Mouse (Mus musculus) G1E-ER4 (cell line): ENCODE data around the gene Jade1. TPM values are rescaled to one million over a fixed set of nuclear protein-coding genes. Genes with fewer than 3 reads are reported as not detected.

Experiments
- GATA1 ChIP-seq: IDR thresholded peaks from one replicate; pipeline ENCODE4 v1.8.0; 2012; ENCODE audit warnings: low read length, inconsistent platforms
- polyA plus RNA-seq: library from polyadenylated mRNA; stranded (reverse); fragments of >175 nt; gene quantifications from 2 replicates; pipeline ENCODE4 v1.2.3, GENCODE M21; 2012

The Jade1 gene
- polyA plus RNA-seq, 1 experiment, result 95.2 TPM

DNA sequence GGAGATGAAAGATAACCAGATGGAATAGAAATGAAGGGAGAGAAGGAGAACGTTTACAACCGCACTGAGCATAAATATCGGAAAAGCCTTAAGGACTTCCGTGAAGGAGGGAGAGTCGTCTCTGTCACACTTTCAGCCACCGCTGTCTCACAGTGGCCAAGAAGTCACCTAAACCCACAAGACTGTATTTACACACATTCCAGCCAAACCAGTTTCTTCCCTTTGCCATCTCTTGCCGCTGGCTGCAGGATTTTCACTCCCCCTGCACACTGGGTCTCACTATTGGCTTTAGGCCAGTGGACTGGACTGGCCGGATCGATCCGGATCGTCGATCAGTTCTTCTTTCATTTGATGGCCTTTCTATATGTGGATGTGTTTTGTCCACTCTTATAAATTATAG lies 23.4 kb upstream of the Jade1 start:
- TF ChIP-seq GATA1, result no peak

DNA sequence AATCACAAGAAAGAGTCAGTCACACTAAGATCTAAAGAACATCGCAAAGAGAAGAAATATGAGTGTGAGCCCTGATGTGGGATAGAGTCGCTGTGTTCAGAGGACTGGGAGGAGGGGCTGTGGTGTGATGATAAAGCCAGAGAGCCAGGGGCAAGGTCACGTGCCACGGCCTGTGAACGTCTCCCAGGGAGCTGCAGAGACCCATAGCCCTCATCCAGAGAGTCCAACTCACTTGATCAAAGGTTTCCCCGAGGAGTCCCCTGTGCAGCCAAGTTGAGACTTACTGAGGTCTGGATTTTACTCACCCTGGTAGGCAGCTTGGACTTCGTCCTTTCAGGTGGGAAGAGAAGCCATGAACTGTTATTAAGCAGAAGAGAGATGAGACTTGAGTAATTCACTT lies 21.9 kb upstream of the Jade1 start:
- TF ChIP-seq GATA1, result no peak

DNA sequence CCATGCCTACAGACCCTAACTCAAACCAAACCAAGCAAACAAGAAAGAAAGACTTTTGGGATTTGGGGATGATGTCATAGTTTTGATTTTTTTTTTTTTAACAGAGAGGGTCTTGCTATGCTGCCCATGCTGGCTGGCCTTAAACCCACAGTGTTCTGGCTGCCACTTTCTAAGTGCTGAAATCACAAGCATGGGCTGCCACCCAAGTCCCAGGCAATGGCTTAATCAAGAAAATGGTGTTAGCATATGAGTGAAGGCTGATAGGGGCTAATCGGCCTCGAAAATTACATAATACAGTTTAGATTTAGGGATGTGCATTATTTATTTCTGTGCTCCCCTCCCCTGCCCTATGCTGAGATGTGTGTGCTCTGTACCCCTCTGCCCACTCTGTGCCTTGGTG lies 17.6 kb upstream of the Jade1 start:
- no peak for TF ChIP-seq GATA1

GRCm38 (mm10) chr3:41541313-41541712 lies 14.2 kb upstream of the Jade1 start:
- no peak for TF ChIP-seq GATA1

GRCm38 (mm10) chr3:41544451-41544850 lies 11.1 kb upstream of the Jade1 start:
- no peak for TF ChIP-seq GATA1

DNA sequence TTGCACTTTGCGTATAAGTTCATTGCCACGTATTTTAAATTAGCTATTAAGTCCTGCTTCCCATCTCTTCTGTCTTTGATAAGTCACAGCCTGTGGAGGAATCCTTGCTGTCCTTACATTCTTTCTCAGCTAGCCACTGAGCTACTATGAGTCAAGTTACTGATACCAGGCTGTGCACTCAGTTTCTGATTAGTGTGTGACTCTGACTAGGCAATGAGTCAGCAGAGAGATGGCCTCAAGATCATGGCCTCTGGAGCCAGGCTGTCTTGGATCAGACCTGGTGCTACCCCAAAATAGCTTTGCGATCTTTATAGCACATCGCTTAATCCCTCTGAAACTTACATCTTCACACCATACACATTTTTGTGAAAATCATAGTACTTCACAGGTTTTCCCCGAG lies 8.2 kb upstream of the Jade1 start:
- TF ChIP-seq GATA1, result peak; percentile 12

- TF ChIP-seq GATA1, result no peak
Observed at GRCm38 (mm10) chr3:41548238-41548637, 7.3 kb upstream of the Jade1 start.

- no peak for TF ChIP-seq GATA1
Observed at GRCm38 (mm10) chr3:41551671-41552070, 3.9 kb upstream of the Jade1 start.

- TF ChIP-seq GATA1, result peak; percentile 51
Observed at GRCm38 (mm10) chr3:41552777-41553548, 2.6 kb upstream of the Jade1 start.

DNA sequence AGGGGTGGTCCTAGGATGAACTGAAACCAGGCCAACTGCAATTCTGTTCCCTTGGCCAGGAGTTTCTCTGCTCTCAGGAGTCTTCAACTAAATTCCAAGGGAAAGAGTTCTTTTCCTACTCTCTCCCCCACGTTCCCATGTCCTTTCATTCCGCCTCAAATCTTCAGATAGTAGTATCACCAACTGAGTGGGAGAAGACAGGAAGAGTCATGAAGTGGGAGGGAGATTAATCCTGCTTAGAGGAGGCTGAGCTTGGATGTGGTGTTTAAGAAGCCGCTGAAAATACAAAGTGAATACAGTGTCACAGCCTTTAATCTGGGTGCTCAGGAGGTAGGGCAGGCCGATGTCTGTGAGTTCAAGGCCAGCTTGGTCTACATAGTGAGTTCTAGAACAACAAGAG lies 1.9 kb upstream of the Jade1 start:
- TF ChIP-seq GATA1, result no peak

DNA sequence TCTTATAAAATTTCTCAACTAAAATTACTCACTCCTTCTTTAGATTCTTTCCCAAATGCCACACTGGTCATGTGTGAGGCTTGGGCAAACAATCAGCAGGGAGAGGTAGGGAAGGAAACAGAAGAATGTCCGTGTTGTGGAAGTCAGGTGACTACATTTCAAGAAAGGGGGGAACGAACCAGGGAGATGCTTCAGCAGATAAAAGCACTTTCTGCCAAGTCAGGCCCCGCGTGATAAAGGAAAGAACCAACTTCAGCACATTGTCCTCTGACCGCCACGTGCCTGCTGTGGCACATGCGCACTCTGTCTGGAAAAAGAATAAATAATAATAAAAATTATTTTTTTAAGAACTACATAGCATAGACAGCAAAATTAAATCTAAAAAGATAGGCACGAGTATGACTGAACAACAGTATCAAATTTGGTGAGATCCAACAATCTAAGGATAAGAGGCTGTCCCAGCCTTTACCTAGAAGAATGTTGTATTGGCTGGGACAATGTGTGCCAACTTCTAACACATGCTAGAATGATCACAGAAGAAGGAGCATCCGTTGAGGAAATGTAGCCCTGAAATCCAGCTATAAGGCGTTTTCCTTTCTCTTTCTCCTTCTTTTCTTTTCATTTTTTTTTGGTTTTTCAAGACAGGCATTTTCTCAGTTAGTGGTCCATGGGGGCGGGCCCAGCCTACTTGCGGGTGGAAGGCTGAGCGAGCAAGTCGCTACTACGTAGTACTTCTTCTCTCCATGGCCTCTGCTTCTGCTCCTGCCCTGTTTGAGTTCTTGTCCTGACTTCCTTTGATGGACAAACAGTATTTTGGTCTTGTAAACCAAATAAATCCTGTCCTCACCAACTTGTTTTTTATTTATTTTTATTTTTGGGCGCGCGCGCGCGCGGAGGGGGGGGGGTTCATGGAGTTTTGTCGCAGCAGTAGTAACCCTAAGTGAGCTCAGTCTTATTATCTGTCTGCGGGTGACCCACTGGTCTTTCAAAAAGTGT lies 753 bp upstream of the Jade1 start:
- no peak for TF ChIP-seq GATA1

DNA sequence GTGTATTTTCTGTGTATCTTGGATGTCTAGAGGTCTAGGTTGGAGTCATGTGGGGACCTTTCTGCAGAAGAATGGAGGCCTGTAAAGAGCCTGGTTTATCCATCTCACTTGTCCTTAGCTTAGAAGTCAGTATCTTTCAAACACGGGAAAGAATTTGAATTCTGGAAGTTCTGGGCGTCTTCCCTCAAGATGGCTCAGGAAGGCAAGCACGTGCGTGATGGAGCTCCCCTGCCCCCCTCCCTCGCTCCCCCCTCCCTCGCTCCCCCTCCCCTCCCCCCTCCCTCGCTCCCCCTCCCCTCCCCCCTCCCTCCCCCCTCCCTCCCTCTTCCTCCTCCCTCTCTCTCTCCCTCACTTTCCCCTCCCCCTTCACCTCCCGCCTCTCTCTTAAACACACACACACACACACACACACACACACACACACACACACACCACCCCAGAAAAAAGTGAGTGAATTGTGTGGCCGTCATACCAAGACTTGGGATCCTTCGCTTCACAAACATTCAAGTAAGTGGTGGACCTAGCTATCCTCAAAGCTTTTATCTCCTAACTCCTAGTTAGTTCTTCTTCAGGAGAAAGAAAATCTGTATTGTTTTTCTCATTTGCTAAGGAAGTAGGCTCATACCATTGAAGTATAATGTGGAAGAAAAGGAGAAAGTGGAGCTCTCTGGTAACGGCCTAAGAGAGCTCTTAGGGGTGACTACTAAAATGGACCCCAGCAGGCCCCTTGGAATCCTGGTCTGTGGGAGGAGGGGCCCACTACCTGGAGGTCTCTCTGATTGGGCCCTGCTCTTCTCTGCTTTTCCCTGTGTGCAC lies 1.1 kb downstream of the Jade1 start:
- no peak for TF ChIP-seq GATA1

- TF ChIP-seq GATA1, result no peak
Observed at GRCm38 (mm10) chr3:41557267-41557995, 1.9 kb downstream of the Jade1 start.

DNA sequence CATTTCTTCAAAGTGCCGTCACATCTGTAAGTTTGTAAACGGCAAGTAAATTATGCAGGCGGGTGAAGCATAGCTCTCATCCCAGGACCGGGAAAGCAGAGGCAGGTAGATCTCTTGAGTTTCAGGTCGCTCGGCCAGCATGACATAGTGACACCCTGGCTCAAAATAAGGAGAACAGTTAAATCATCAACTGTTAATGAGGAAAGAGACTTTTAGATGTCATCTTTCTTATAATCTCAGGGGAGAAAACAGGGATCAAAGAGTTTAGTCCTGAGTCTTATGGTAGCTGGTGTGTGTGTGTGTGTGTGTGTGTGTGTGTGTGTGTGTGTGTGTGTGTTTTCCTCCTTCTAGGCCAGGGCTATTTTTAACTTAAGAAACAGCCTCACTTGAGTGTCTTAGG lies 5.0 kb downstream of the Jade1 start:
- TF ChIP-seq GATA1, result no peak

DNA sequence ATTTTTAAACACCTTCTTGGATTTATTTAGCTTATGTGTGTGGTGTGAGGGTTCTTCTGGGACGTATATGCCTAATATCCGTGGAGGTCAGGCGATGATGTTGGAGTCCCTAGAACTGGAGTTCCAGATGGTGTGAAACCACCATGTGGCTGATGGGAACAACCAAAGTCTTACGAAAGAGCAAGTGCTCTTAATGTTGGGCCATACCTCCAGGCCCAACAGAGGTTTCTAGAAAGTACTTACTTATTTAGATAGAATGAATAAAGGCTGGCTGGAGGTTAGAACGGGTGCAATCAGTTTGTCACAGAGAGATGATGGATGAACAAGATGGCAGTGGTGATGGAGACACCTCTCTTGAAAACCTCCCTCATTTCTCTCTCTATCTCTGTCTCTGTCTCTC lies 6.3 kb downstream of the Jade1 start:
- no peak for TF ChIP-seq GATA1
